Mouse (Mus musculus) spleen, postnatal 36 days (tissue): ENCODE measurements around the gene 4933407L21Rik.
"Not testable (repeated sequence)": the region's sequence is repeated elsewhere in the genome, so short reads cannot be mapped to it uniquely, and the experiment has no call there.

Source experiments
- DNase-seq, 2 experiments: peaks; one replicate each; pipeline ENCODE4 v3.0.0; 2022; ENCODE audit warnings: low spot score in 2 of 2, mixed read lengths in 1 of 2

Gene 4933407L21Rik

GRCm38 (mm10) chr1:85959129-85959888 is 31.0 kb downstream of the 4933407L21Rik start:
- DNase-seq, result peak in 1 of 2 experiments; percentile 11

GRCm38 (mm10) chr1:85959889-85960276 is 31.6 kb downstream of the 4933407L21Rik start:
- no peak for DNase-seq

GRCm38 (mm10) chr1:85960873-85961272 is 32.6 kb downstream of the 4933407L21Rik start, which contains the start of gene Gpr55:
Gpr55 (minus strand) TSS chr1:85961007.
- DNase-seq, result peak; percentile 56 to 61

DNA sequence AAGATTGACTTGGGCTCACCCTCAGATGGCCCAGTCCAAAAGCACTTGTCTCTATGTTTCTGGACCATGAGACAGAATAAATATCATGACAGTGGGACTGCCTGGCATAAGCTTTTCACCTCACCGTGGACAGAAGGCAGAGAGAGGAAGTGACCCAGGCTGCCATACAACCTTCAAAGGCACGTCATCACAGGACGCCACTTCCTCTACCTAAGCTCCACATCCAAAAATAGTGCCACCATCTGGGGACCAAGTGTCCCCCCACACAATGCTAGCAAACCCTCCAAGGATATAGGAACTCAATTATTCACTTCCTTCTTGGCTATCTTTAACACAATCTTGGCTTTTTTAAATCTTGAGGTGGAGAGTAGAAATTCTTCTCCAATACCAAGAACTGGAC is 33.8 kb downstream of the 4933407L21Rik start:
- peak in 1 of 2 experiments; percentile 22 for DNase-seq

- no peak for DNase-seq
These were observed 37.6 kb downstream of the 4933407L21Rik start for GRCm38 (mm10) chr1:85965856-85966255.

GRCm38 (mm10) chr1:85969081-85969480 is 40.8 kb downstream of the 4933407L21Rik start:
- DNase-seq, result no peak

GRCm38 (mm10) chr1:85969519-85969918 is 41.2 kb downstream of the 4933407L21Rik start:
- DNase-seq, result no peak

DNA sequence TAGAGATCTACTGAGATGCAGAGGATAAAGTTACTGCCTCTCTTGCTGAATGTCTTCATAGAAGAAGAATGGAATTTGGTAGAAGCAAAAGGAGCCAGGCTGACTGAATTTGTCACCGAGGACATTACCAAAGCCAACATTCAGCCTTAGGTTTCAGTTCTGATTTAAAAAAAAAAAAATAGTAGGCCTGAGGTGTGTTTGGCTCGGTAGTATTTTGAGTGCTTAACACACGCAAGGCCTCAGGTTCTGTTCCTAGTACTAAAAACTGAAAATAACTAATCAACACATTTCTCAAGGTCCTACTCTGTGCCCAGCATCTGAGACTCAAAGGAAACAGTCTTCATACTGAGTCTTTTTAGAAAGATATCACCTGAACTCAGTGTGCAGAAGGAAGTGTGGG is 42.8 kb downstream of the 4933407L21Rik start:
- DNase-seq, result no peak

DNA sequence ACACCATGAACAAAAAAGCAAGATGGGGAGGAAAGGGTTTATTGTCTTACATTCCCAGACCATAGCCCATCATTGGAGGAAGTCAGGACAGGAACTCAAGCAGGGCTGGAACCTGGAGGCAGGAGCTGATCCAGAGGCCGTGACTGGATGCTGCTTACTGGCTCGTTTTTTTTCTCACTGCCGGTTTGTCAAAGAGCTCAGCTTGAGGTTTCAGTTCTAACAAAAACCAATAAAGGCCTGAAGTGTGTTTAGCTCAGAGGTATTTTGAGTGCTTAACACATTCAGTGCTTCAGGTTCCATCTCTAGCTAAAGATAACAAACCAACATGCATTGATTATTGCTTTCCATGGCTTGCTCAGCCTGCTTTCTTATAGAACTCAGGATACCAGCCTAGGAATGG is 44.1 kb downstream of the 4933407L21Rik start:
- no peak for DNase-seq

DNA sequence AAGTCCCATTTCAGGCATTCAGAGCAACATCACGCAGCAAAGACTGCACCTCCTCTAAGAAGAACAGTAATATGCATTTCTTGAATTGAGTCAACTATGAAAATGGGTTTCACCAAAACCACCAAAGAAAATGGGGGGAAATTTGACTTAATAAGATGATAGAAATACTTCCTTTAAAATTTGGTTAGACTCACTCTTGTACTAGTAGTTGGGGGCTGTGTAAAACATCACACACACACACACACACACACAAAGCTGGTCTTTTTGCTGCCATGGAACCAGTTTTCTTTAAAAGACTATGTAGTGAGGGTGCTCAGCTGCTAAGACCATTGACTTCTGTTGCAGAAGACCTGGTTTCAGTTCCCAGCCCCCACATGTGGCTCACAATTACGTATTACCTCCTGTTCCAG is 45.2 kb downstream of the 4933407L21Rik start:
- no peak for DNase-seq

- DNase-seq, result peak; percentile 18 to 25
These were observed 49.4 kb downstream of the 4933407L21Rik start for GRCm38 (mm10) chr1:85977709-85978108.

DNA sequence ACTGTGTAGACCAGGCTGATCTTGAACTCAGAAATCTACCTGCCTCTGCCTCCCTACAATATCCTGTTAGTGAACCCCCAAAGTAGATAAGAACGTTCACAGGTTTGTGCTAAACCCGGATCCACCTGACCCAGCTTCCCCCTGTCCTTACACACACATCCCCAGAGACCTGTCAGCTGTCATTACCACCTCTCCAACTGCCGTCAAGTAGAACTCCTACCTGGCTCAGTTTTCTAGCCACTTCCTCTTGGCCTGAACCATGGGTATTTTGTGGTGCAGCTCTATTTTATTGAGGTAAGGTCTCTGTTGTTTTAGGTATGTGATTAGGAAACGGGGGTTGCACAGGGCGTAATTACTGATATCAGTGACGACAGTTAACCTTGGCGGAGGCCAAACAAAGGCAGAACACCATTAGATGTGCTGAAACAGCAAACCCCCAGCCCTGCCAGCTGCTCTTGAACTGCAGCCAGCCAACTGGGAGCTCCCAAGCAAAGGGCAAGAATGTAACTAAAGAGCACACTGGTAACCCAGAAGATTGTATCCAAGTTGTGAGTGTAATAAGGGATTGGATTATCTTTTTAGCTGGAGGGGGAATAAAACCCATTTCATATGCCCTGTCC is 53.6 kb downstream of the 4933407L21Rik start:
- DNase-seq, result peak; percentile 57 to 62

GRCm38 (mm10) chr1:85985784-85986183 is 57.5 kb downstream of the 4933407L21Rik start:
- no peak for DNase-seq

GRCm38 (mm10) chr1:85988351-85988750 is 60.1 kb downstream of the 4933407L21Rik start:
- peak; percentile 24 to 31 for DNase-seq

- not testable (repeated sequence) for DNase-seq
These were observed 60.6 kb downstream of the 4933407L21Rik start for GRCm38 (mm10) chr1:85988882-85989281.
